Mouse (Mus musculus) erythroblast, embryonic 14.5 days (primary cell): Measurements from ENCODE around the gene Brinp2. TPM values are rescaled to one million over a fixed set of nuclear protein-coding genes. Genes with fewer than 3 reads are reported as not detected.

ENCODE experiments used
- H3K27me3 ChIP-seq: 2 replicates; pipeline ENCODE4 v1.6.1; 2012; ENCODE audit warnings: inconsistent platforms; ENCODE audit not compliant: control insufficient read depth
- H3K36me3 ChIP-seq: 2 replicates; pipeline ENCODE4 v1.6.1; 2012; ENCODE audit warnings: mild to moderate bottlenecking, inconsistent platforms; ENCODE audit not compliant: control insufficient read depth
- H3K4me1 ChIP-seq: 2 replicates; pipeline ENCODE4 v1.6.1; 2012; ENCODE audit warnings: inconsistent platforms; ENCODE audit not compliant: control insufficient read depth
- H3K4me3 ChIP-seq: replicated peaks from 2 replicates; pipeline ENCODE3; 2012; ENCODE audit warnings: moderate library complexity, mild to moderate bottlenecking, inconsistent platforms
- H3K9me3 ChIP-seq: 2 replicates; pipeline ENCODE4 v1.6.1; 2012; ENCODE audit warnings: low read length, inconsistent platforms, mixed read lengths; ENCODE audit not compliant: control insufficient read depth
- GATA1 ChIP-seq: IDR thresholded peaks from 2 replicates; pipeline ENCODE4 v1.6.1; 2012; ENCODE audit warnings: low read length, inconsistent platforms, mixed read lengths
- TAL1 ChIP-seq: IDR thresholded peaks from 3 replicates; pipeline ENCODE4 v1.6.1; 2012; ENCODE audit warnings: low read length, inconsistent platforms, mixed read lengths
- polyA plus RNA-seq: library from polyadenylated mRNA; stranded (reverse); fragments of >175 nt; gene quantifications from 2 replicates; pipeline ENCODE4 v1.2.3, GENCODE M21; 2012

The Brinp2 gene
- polyA plus RNA-seq, 1 experiment, result not detected

DNA sequence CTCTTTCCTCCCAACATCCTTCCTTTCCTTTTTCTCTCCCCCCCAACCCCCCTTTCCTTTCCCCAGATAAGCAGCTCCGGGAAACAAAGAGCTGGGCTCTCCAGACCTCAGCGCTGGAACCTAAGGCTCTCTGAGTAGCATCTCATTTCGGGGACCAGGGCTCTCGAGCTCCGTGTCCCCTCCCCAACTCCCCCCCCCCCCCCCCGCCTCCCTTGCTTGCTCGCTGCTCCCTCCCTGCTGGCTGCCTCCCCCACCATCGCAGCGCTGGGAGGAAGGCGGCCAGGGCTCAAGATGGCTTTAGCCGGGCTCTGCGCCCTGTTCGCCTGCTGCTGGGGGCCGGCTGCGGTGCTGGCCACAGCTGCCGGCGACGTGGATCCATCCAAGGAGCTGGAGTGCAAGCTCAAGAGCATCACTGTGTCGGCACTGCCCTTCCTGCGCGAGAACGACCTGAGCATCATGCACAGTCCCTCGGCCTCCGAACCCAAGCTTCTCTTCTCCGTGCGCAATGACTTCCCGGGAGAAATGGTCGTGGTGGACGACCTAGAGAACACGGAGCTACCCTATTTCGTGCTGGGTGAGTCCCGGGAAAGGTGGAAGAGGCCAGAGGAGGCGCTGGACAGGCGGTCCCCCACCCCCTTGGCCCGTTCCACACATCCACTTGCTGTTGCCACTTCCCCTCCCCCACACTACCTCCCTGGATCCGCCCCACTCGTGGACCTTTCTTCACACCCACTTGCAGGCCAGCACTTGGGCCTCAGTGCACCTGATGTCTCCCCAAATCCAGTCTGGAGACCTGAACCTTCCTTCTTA is 6.4 kb upstream of the Brinp2 start:
- no peaks in the 10 kb centered on the region; the same call in 1 of the 2 replicates for H3K9me3 ChIP-seq
- TF ChIP-seq GATA1 (no peak), TAL1 (no peak)
- H3K27me3 ChIP-seq, result peaks cover 5% of the 10 kb centered on the region
- H3K36me3 ChIP-seq, result no peaks in the 10 kb centered on the region
- no peaks in the 10 kb centered on the region for H3K4me1 ChIP-seq
- no peak overlapping the region for H3K4me3 ChIP-seq

DNA sequence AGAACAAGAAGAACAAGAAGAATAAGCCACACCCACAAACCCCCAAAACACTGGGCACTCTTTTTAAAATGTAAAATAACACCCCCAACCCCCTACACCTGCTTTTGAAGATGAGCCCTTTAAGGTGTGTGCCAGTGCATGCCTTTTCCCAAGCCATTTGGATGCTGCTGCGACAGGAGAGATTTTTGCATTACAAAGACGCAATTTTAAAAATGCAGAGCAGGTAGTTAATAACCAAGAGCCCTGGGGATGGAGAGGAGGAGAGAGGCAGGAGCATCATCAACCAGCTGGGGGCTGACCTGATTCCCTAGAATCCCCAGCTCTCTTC is 5.8 kb upstream of the Brinp2 start, which contains the start of gene Astn1:
Astn1 (plus strand) TSS at position 310 of the 328 bp plus-strand sequence.
- Histone ChIP-seq H3K27me3 (peaks cover 8% of the 10 kb centered on the region), H3K4me3 (no peak within 1 kb of the TSS), H3K4me1 (no peaks in the 10 kb centered on the region), H3K36me3 (no peaks in the 10 kb centered on the region), H3K9me3 (no peaks in the 10 kb centered on the region; the same call in 1 of the 2 replicates)
- no peak for TF ChIP-seq GATA1

DNA sequence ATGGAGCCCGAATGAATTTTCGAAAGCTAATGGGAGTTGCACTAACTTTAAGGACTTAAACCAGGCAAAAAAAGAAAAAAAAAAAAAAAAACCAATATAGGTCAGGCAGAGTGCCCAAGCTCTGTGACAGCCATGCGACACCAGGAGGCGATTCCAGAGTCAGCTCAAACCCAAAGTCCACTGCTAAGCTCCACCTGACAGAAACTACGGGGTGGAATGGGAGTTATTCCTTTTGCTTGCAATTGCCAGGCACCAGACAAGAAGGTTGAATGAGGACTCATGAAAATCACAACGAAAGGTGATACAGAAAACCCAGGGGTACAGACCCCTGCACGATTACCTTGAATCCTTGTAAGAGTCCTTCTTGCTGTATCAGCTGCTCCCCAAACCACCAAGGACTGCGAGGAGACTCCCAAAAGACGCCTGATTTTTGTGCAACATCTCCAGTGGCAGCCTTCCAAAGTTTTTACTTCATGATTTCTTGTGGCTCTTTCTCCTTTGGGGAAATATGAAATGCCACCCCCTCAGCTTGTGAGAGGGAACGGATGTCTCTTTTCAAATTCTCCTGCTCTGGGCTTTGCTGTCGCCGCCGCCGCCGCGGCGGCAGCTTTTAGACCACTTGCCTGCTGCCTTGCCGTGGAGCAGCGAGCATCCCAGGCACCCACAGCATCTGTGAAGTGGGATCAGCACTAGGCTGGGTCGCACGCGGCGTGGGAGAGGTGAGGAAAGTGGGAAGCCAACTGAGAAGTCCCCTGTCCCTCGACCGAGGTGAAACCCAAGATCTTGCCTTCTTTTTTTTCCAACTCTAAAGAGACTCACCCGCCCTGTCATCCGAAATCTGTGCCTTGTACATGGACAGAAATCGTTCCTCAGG is 712 bp downstream of the Brinp2 start:
- H3K36me3 ChIP-seq, result no peaks in the 10 kb centered on the region
- peaks cover 26% of the 10 kb centered on the region for H3K27me3 ChIP-seq
- no peak for TF ChIP-seq TAL1
- no peak for TF ChIP-seq GATA1
- no peaks in the 10 kb centered on the region for H3K4me1 ChIP-seq
- no peak overlapping the region for H3K4me3 ChIP-seq
- H3K9me3 ChIP-seq, result no peaks in the 10 kb centered on the region

DNA sequence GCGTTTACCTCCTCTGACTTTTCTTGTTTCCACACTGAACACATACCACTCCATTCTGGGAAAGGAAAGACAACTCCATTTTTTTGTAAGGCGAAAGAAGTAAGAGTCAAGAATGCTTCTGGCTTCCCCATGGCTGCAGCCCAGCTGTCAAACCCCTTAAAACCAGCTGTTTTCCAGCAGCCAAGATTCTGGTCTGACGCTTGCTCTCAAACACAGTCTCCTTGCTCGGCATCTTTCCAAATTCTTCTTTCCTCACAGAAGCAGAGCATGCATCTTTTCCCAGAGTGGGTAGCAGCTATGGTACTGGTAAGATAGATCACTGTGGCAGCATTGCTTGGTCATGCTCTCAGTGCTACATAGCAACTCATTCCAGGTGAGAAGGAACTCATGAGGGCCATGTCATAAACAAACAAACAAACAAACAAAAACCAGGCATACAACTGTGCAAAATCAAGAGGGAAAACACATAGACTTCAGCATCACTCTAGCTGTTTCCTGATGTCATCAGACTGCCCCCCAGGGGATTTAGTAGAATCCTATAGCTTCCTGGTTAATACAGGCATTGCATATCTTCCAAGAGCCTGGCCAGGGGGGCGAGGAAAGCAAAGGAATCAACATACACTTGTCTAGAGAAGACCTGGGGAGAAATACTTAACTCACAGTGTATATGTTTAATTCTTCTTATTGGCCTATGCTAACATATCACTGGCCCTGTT is 2.3 kb downstream of the Brinp2 start:
- Histone ChIP-seq H3K36me3 (no peaks in the 10 kb centered on the region), H3K4me1 (no peaks in the 10 kb centered on the region), H3K27me3 (peaks cover 26% of the 10 kb centered on the region), H3K4me3 (no peak overlapping the region), H3K9me3 (no peaks in the 10 kb centered on the region)
- no peak for TF ChIP-seq TAL1
- no peak for TF ChIP-seq GATA1

DNA sequence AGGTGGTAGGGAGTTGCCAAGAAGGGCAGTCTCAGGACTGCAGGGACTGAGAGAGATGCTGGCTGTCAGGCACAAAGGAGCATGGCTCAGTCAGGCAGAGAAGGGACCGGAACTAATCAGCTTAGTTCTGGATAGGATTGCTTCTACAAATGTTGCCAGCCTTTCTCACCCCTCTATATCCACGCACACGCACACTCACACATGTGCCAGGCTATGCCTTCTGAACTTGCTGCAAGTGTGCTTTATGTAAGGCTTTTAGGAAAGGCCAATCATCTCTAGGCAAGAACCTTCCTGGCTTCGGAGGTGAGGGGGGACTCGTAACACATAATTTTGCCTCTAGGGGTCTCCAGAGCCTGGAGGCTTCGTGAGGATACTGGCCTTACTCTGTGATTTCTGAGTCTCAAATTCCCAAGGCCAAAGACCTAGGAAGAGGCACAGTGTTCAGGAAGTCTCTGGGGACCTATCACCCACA is 12.8 kb downstream of the Brinp2 start:
- H3K27me3 ChIP-seq, result no peaks in the 10 kb centered on the region
- H3K9me3 ChIP-seq, result peaks cover 6% of the 10 kb centered on the region; the same call in 1 of the 2 replicates
- no peaks in the 10 kb centered on the region for H3K4me1 ChIP-seq
- no peak overlapping the region for H3K4me3 ChIP-seq
- no peak for TF ChIP-seq TAL1
- no peak for TF ChIP-seq GATA1
- H3K36me3 ChIP-seq, result no peaks in the 10 kb centered on the region

DNA sequence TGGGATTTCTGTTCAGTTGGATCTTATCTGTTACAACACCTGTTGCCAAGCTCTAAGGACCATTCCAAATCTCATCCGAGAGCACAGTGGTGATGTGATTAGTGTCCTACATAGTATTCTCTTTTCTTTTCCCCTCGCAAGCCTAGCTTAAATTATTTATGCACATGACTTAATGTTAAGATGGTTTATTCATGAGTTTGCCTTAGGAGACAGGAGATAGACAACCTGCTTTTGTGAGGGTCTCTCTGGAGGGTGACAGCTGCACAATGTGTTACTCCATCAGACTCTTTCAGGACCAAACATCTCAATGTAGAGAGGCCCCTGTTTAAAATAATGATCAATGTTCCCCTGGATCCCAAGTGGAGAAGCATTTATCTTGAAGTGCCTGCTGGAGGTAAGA is 27.3 kb downstream of the Brinp2 start:
- TF ChIP-seq GATA1 (no peak), TAL1 (no peak)
- no peaks in the 10 kb centered on the region for H3K4me1 ChIP-seq
- no peaks in the 10 kb centered on the region for H3K27me3 ChIP-seq
- no peak overlapping the region for H3K4me3 ChIP-seq
- no peaks in the 10 kb centered on the region for H3K36me3 ChIP-seq
- H3K9me3 ChIP-seq, result 0 out of 2 replicates have a peak, but pooled peaks cover 5% of the 10 kb centered on the region

DNA sequence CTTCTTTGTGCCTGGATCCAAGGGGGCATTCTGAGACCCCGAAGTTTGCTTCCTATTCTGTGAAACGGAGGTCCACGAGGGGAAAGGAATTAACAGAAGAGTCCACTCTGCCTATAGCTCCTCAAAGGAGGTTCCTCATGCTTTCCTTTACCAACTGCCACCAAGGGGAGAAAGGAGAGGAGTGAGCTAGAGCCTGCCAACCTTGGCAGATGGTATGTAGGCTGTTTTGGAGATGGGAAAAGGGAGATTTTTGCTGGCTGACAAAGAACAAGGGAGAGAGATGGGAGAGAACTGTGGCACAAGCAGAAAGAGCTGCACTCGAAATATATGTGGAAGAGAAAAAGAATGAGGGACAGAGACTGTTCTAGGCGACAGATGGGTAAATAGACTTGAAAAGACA is 28.0 kb downstream of the Brinp2 start:
- H3K27me3 ChIP-seq, result no peaks in the 10 kb centered on the region
- H3K4me3 ChIP-seq, result no peak overlapping the region
- H3K9me3 ChIP-seq, result peaks cover 9% of the 10 kb centered on the region; the same call in 1 of the 2 replicates
- TF ChIP-seq GATA1 (no peak), TAL1 (no peak)
- H3K36me3 ChIP-seq, result no peaks in the 10 kb centered on the region
- no peaks in the 10 kb centered on the region for H3K4me1 ChIP-seq

DNA sequence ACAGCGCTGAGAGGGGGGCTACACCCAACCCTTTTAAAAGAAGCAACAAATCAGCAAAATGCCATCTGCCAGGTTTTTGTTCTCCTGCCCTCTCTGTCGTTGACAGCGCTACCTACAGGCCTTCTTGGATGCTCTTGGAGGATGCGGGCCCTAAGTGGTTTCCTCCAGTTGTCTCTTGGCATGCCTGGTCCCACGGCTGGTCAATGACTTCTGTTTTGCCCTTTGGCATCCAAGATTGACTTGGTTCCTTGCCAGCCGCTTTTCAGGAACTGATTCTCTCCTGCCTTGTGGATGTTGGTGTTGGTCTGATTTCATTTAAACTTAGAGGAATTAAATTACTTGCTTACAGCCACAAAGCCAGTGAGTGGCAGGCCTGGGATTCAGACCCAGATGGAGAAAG is 32.8 kb downstream of the Brinp2 start:
- no peak for TF ChIP-seq TAL1
- no peak for TF ChIP-seq GATA1
- H3K4me1 ChIP-seq, result no peaks in the 10 kb centered on the region
- peaks cover 7% of the 10 kb centered on the region; the same call in 1 of the 2 replicates for H3K9me3 ChIP-seq

More for the DNA sequence above, 32.8 kb downstream of the Brinp2 start:
- no peak overlapping the region for H3K4me3 ChIP-seq
- no peaks in the 10 kb centered on the region for H3K27me3 ChIP-seq
- no peaks in the 10 kb centered on the region for H3K36me3 ChIP-seq
